Mouse (Mus musculus): Measurements from ENCODE around the gene Gm6793. TPM values are rescaled to one million over a fixed set of nuclear protein-coding genes. Genes with fewer than 3 reads are reported as not detected.

The Gm6793 gene
- polyA plus RNA-seq, 1 experiment from 2014 or later = 0.29 TPM

GRCm38 (mm10) chr8:111976326-111976725 lies 38.5 kb downstream of the Gm6793 start:
- no peak overlapping the region for H3K4me2 ChIP-seq (replicated peaks; ENCODE audit: low read depth)
- H3K36me3 ChIP-seq (ENCODE audit: control insufficient read depth, insufficient read depth) = peaks cover 21% of the 10 kb centered on the region; the same call in 1 of the 2 replicates
- no peak overlapping the region for H3K9ac ChIP-seq (ENCODE audit: low read depth, low read length)
- no peak for ATAC-seq
- H3K9me3 ChIP-seq (ENCODE audit: control insufficient read depth) = no peaks in the 10 kb centered on the region
- no peak for TF ChIP-seq CTCF (IDR thresholded peaks at IDR 0.05; ENCODE audit: low read depth)
- H3K27ac ChIP-seq (ENCODE audit: low read depth, low read length) = no peak overlapping the region
- H3K4me3 ChIP-seq (ENCODE audit: low read depth, low read length) = no peak overlapping the region
- WGBS = 77% methylated on average over 2 of the region's 2 CpGs
- no peaks in the 10 kb centered on the region for H3K27me3 ChIP-seq (replicated peaks; ENCODE audit: control insufficient read depth, insufficient read depth, low read length)
- no peaks in the 10 kb centered on the region for H3K4me1 ChIP-seq (replicated peaks; ENCODE audit: control insufficient read depth, insufficient read depth, low read length)

GRCm38 (mm10) chr8:111975706-111976105 lies 39.1 kb downstream of the Gm6793 start:
- Histone ChIP-seq H3K27me3 (replicated peaks; ENCODE audit: control insufficient read depth, insufficient read depth, low read length) (no peaks in the 10 kb centered on the region), H3K4me1 (replicated peaks; ENCODE audit: control insufficient read depth, insufficient read depth, low read length) (no peaks in the 10 kb centered on the region), H3K4me3 (ENCODE audit: low read depth, low read length) (no peak overlapping the region), H3K36me3 (ENCODE audit: control insufficient read depth, insufficient read depth) (peaks cover 21% of the 10 kb centered on the region; the same call in 1 of the 2 replicates), H3K27ac (ENCODE audit: low read depth, low read length) (no peak overlapping the region), H3K9me3 (ENCODE audit: control insufficient read depth) (no peaks in the 10 kb centered on the region), H3K4me2 (replicated peaks; ENCODE audit: low read depth) (no peak overlapping the region), H3K9ac (ENCODE audit: low read depth, low read length) (no peak overlapping the region)
- ATAC-seq = no peak
- WGBS = 82% methylated on average over 2 of the region's 2 CpGs
- TF ChIP-seq CTCF (IDR thresholded peaks at IDR 0.05; ENCODE audit: low read depth) = no peak

GRCm38 (mm10) chr8:111974138-111974537 lies 40.7 kb downstream of the Gm6793 start:
- Histone ChIP-seq H3K4me1 (replicated peaks; ENCODE audit: control insufficient read depth, insufficient read depth, low read length) (no peaks in the 10 kb centered on the region), H3K36me3 (ENCODE audit: control insufficient read depth, insufficient read depth) (peaks cover 18% of the 10 kb centered on the region; the same call in 1 of the 2 replicates), H3K27me3 (replicated peaks; ENCODE audit: control insufficient read depth, insufficient read depth, low read length) (no peaks in the 10 kb centered on the region), H3K4me3 (ENCODE audit: low read depth, low read length) (no peak overlapping the region), H3K9me3 (ENCODE audit: control insufficient read depth) (no peaks in the 10 kb centered on the region), H3K4me2 (replicated peaks; ENCODE audit: low read depth) (no peak overlapping the region), H3K9ac (ENCODE audit: low read depth, low read length) (no peak overlapping the region), H3K27ac (ENCODE audit: low read depth, low read length) (no peak overlapping the region)
- ATAC-seq = no peak
- 97% methylated on average over 12 of the region's 12 CpGs for WGBS
- no peak for TF ChIP-seq CTCF (IDR thresholded peaks at IDR 0.05; ENCODE audit: low read depth)

GRCm38 (mm10) chr8:111968991-111969390 lies 45.8 kb downstream of the Gm6793 start:
- no peak for ATAC-seq
- 57% methylated on average over 5 of the region's 5 CpGs for WGBS
- Histone ChIP-seq H3K9ac (ENCODE audit: low read depth, low read length) (no peak overlapping the region), H3K27me3 (replicated peaks; ENCODE audit: control insufficient read depth, insufficient read depth, low read length) (no peaks in the 10 kb centered on the region), H3K4me2 (replicated peaks; ENCODE audit: low read depth) (no peak overlapping the region), H3K4me3 (ENCODE audit: low read depth, low read length) (no peak overlapping the region), H3K27ac (ENCODE audit: low read depth, low read length) (no peak overlapping the region), H3K36me3 (ENCODE audit: control insufficient read depth, insufficient read depth) (peaks cover 9% of the 10 kb centered on the region; the same call in 1 of the 2 replicates), H3K9me3 (ENCODE audit: control insufficient read depth) (no peaks in the 10 kb centered on the region), H3K4me1 (replicated peaks; ENCODE audit: control insufficient read depth, insufficient read depth, low read length) (no peaks in the 10 kb centered on the region)
- no peak for TF ChIP-seq CTCF (IDR thresholded peaks at IDR 0.05; ENCODE audit: low read depth)

- H3K9me3 ChIP-seq (ENCODE audit: control insufficient read depth) = no peaks in the 10 kb centered on the region
- H3K36me3 ChIP-seq (ENCODE audit: control insufficient read depth, insufficient read depth) = peaks cover 4% of the 10 kb centered on the region; the same call in 1 of the 2 replicates
- ATAC-seq = no peak
- H3K4me1 ChIP-seq (replicated peaks; ENCODE audit: control insufficient read depth, insufficient read depth, low read length) = no peaks in the 10 kb centered on the region
- no peak overlapping the region for H3K4me3 ChIP-seq (ENCODE audit: low read depth, low read length)
- H3K4me2 ChIP-seq (replicated peaks; ENCODE audit: low read depth) = no peak overlapping the region
- WGBS = 94% methylated on average over 10 of the region's 10 CpGs
- H3K27me3 ChIP-seq (replicated peaks; ENCODE audit: control insufficient read depth, insufficient read depth, low read length) = no peaks in the 10 kb centered on the region
- H3K27ac ChIP-seq (ENCODE audit: low read depth, low read length) = no peak overlapping the region
- no peak for TF ChIP-seq CTCF (IDR thresholded peaks at IDR 0.05; ENCODE audit: low read depth)
- H3K9ac ChIP-seq (ENCODE audit: low read depth, low read length) = no peak overlapping the region
Measured at GRCm38 (mm10) chr8:111968541-111968940, 46.3 kb downstream of the Gm6793 start.

- no peak overlapping the region for H3K27ac ChIP-seq (ENCODE audit: low read depth, low read length)
- H3K9ac ChIP-seq (ENCODE audit: low read depth, low read length) = no peak overlapping the region
- no peak overlapping the region for H3K4me2 ChIP-seq (replicated peaks; ENCODE audit: low read depth)
- H3K36me3 ChIP-seq (ENCODE audit: control insufficient read depth, insufficient read depth) = no peaks in the 10 kb centered on the region
- no peaks in the 10 kb centered on the region for H3K4me1 ChIP-seq (replicated peaks; ENCODE audit: control insufficient read depth, insufficient read depth, low read length)
- no peak for TF ChIP-seq CTCF (IDR thresholded peaks at IDR 0.05; ENCODE audit: low read depth)
- 84% methylated on average over 5 of the region's 5 CpGs for WGBS
- no peaks in the 10 kb centered on the region for H3K9me3 ChIP-seq (ENCODE audit: control insufficient read depth)
- no peak for ATAC-seq
- H3K4me3 ChIP-seq (ENCODE audit: low read depth, low read length) = no peak overlapping the region
- H3K27me3 ChIP-seq (replicated peaks; ENCODE audit: control insufficient read depth, insufficient read depth, low read length) = no peaks in the 10 kb centered on the region
Measured at GRCm38 (mm10) chr8:111967246-111967870, 47.5 kb downstream of the Gm6793 start.

Data from intestine, postnatal 0 days (tissue).